Mouse (Mus musculus) kidney, adult 18-20 months (tissue): ENCODE measurements around the gene Plch1.

Source experiments
- DNase-seq: peaks from one replicate; pipeline ENCODE4 v3.0.0; 2021

Gene Plch1

GRCm38 (mm10) chr3:63665307-63665706 lies 234.0 kb downstream of the Plch1 start:
- DNase-seq, result no peak

GRCm38 (mm10) chr3:63664575-63665243 lies 234.6 kb downstream of the Plch1 start:
- DNase-seq, result no peak
